Mouse (Mus musculus): ENCODE results near the gene Arhgef28. TPM values are rescaled to one million over a fixed set of nuclear protein-coding genes. Genes with fewer than 3 reads are reported as not detected.

Gene Arhgef28
- polyA plus RNA-seq, 2 experiments: 0.11 to 0.52 TPM

DNA sequence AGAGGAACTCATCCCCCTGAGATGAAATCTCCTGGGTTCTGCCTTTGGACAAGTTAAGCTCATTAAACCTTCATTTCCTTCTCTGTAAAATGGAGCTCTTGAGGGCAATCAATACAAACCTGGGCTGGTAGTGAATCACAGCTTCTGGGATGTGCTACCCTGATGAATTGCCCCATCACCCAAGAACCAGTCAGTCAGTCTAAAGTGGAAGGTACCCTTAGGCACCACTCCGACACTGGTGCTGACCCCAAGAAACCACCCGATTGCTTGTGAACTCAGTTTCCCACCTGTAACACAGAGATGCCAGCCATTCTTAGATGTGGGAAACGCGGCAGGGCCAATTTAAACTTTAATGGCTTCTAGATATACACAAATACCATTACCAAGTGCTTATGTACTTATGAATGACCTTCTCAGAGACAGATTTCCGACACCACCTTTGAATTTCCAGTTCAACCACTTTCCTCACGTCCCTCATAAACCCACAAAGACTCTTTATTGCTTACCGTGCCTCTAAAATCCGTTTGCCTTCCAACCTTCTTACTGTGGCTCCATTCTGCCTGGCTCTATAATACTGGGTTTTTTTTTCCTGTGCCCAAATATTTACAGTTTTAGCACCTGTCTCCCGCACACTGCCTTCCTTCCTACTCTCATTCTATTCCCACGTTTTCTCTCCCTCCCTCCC lies 30.8 kb downstream of the Arhgef28 start:
- no peak for DNase-seq (ENCODE audit: low read depth in 3 of 3, low spot score in 3 of 3)
- no peak for ATAC-seq (ENCODE audit: insufficient read depth)
- no peaks in the 10 kb centered on the region for H3K27me3 ChIP-seq (ENCODE audit: control insufficient read depth, insufficient read depth, low read length)
- no peak overlapping the region for H3K9ac ChIP-seq (replicated peaks)
- 56% methylated on average over 10 of the region's 10 CpGs for WGBS (ENCODE audit: insufficient replicate concordance)
- no peak overlapping the region for H3K4me3 ChIP-seq (ENCODE audit: insufficient read depth in 1 of 2, low read depth in 2 of 2, low read length in 2 of 2)
- TF ChIP-seq EP300 (IDR thresholded peaks at IDR 0.05; ENCODE audit: low read depth): no peak
- TF ChIP-seq CTCF (IDR thresholded peaks at IDR 0.05; ENCODE audit: low read depth): no peak
- no peaks in the 10 kb centered on the region for H3K36me3 ChIP-seq (replicated peaks; ENCODE audit: control insufficient read depth, insufficient read depth, low read depth)
- H3K9me3 ChIP-seq (ENCODE audit: control insufficient read depth, low read length): no peaks in the 10 kb centered on the region
- no peak overlapping the region for H3K27ac ChIP-seq
- H3K4me1 ChIP-seq (replicated peaks; ENCODE audit: control insufficient read depth in 2 of 2, insufficient read depth in 2 of 2, low read length in 1 of 2): no peaks in the 10 kb centered on the region
- H3K4me2 ChIP-seq (ENCODE audit: low read depth): no peak overlapping the region

GRCm38 (mm10) chr13:98173008-98173407 lies 33.2 kb downstream of the Arhgef28 start:
- WGBS (ENCODE audit: insufficient replicate concordance): 60% methylated on average over 6 of the region's 6 CpGs
- ATAC-seq (ENCODE audit: insufficient read depth): no peak
- Histone ChIP-seq H3K4me1 (replicated peaks; ENCODE audit: control insufficient read depth in 2 of 2, insufficient read depth in 2 of 2, low read length in 1 of 2) (no peaks in the 10 kb centered on the region), H3K9me3 (ENCODE audit: control insufficient read depth, low read length) (no peaks in the 10 kb centered on the region), H3K9ac (replicated peaks) (no peak overlapping the region), H3K27ac (no peak overlapping the region), H3K27me3 (ENCODE audit: control insufficient read depth, insufficient read depth, low read length) (no peaks in the 10 kb centered on the region), H3K4me3 (ENCODE audit: insufficient read depth in 1 of 2, low read depth in 2 of 2, low read length in 2 of 2) (no peak overlapping the region), H3K4me2 (ENCODE audit: low read depth) (no peak overlapping the region), H3K36me3 (replicated peaks; ENCODE audit: control insufficient read depth, insufficient read depth, low read depth) (no peaks in the 10 kb centered on the region)
- DNase-seq (ENCODE audit: low read depth in 3 of 3, low spot score in 3 of 3): no peak
- TF ChIP-seq CTCF (IDR thresholded peaks at IDR 0.05; ENCODE audit: low read depth) (no peak), EP300 (IDR thresholded peaks at IDR 0.05; ENCODE audit: low read depth) (no peak)

GRCm38 (mm10) chr13:98172365-98172764 lies 33.9 kb downstream of the Arhgef28 start:
- Histone ChIP-seq H3K9ac (replicated peaks) (no peak overlapping the region), H3K4me2 (ENCODE audit: low read depth) (no peak overlapping the region), H3K4me3 (ENCODE audit: insufficient read depth in 1 of 2, low read depth in 2 of 2, low read length in 2 of 2) (no peak overlapping the region), H3K4me1 (replicated peaks; ENCODE audit: control insufficient read depth in 2 of 2, insufficient read depth in 2 of 2, low read length in 1 of 2) (no peaks in the 10 kb centered on the region), H3K36me3 (replicated peaks; ENCODE audit: control insufficient read depth, insufficient read depth, low read depth) (no peaks in the 10 kb centered on the region), H3K27me3 (ENCODE audit: control insufficient read depth, insufficient read depth, low read length) (no peaks in the 10 kb centered on the region), H3K27ac (no peak overlapping the region), H3K9me3 (ENCODE audit: control insufficient read depth, low read length) (no peaks in the 10 kb centered on the region)
- whole genome bisulfite sequencing (ENCODE audit: insufficient replicate concordance): 73% methylated on average over 11 of the region's 11 CpGs
- DNase-seq (ENCODE audit: low read depth in 3 of 3, low spot score in 3 of 3): no peak
- ATAC-seq (ENCODE audit: insufficient read depth): no peak
- TF ChIP-seq CTCF (IDR thresholded peaks at IDR 0.05; ENCODE audit: low read depth): no peak
- no peak for TF ChIP-seq EP300 (IDR thresholded peaks at IDR 0.05; ENCODE audit: low read depth)

DNA sequence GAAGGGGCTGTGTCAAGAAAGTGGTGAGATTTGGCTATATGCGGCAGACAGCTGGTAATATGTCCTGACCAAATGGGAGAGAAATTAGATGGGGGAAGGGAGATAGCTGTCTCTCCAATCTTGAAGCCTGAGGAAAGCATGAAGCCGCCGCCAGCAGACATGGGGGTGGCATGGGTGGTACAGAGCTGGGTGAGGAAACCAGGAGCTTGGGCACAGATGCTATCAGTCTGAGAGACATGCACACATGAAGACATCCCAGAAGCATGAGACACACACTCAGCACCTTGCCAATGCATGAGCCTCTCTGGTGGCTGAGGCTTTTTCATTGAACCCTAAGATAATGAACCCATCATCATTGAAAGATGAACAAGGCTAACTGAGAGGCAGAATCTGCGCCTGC lies 34.5 kb downstream of the Arhgef28 start:
- TF ChIP-seq EP300 (IDR thresholded peaks at IDR 0.05; ENCODE audit: low read depth) (no peak), CTCF (IDR thresholded peaks at IDR 0.05; ENCODE audit: low read depth) (no peak)
- DNase-seq (ENCODE audit: low read depth in 3 of 3, low spot score in 3 of 3) (no peak), ATAC-seq (ENCODE audit: insufficient read depth) (no peak)
- Histone ChIP-seq H3K4me1 (replicated peaks; ENCODE audit: control insufficient read depth in 2 of 2, insufficient read depth in 2 of 2, low read length in 1 of 2) (no peaks in the 10 kb centered on the region), H3K27ac (no peak overlapping the region), H3K27me3 (ENCODE audit: control insufficient read depth, insufficient read depth, low read length) (no peaks in the 10 kb centered on the region), H3K4me2 (ENCODE audit: low read depth) (no peak overlapping the region), H3K4me3 (ENCODE audit: insufficient read depth in 1 of 2, low read depth in 2 of 2, low read length in 2 of 2) (no peak overlapping the region), H3K36me3 (replicated peaks; ENCODE audit: control insufficient read depth, insufficient read depth, low read depth) (no peaks in the 10 kb centered on the region), H3K9me3 (ENCODE audit: control insufficient read depth, low read length) (no peaks in the 10 kb centered on the region), H3K9ac (replicated peaks) (no peak overlapping the region)
- 71% methylated on average over 4 of the region's 4 CpGs for WGBS (ENCODE audit: insufficient replicate concordance)

DNA sequence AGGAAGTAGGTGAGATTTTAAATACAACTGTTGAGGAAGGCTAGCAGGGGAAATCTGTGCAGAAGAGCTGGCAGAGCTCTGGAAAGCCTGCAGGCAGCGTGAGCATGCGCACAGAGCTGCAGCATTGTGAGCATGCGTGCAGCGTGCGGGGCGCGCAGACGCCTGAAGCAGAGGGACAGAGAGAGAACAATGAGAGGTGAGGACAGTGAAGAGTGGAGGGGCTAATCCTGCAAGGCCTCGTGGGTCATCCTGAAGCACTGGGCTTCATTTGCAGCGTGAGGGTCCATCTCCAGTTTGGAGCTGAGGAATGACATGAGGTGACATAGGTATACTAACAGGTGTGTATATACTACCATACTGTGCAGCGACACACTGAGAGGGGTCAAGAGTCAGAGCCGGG lies 35.0 kb downstream of the Arhgef28 start:
- ATAC-seq (ENCODE audit: insufficient read depth) (no peak), DNase-seq (ENCODE audit: low read depth in 3 of 3, low spot score in 3 of 3) (no peak)
- no peaks in the 10 kb centered on the region for H3K27me3 ChIP-seq (ENCODE audit: control insufficient read depth, insufficient read depth, low read length)
- H3K27ac ChIP-seq: no peak overlapping the region
- no peak overlapping the region for H3K4me3 ChIP-seq (ENCODE audit: insufficient read depth in 1 of 2, low read depth in 2 of 2, low read length in 2 of 2)
- no peaks in the 10 kb centered on the region for H3K4me1 ChIP-seq (replicated peaks; ENCODE audit: control insufficient read depth in 2 of 2, insufficient read depth in 2 of 2, low read length in 1 of 2)
- no peaks in the 10 kb centered on the region for H3K36me3 ChIP-seq (replicated peaks; ENCODE audit: control insufficient read depth, insufficient read depth, low read depth)
- H3K9me3 ChIP-seq (ENCODE audit: control insufficient read depth, low read length): no peaks in the 10 kb centered on the region
- 79% methylated on average over 12 of the region's 12 CpGs for WGBS (ENCODE audit: insufficient replicate concordance)
- TF ChIP-seq CTCF (IDR thresholded peaks at IDR 0.05; ENCODE audit: low read depth) (no peak), EP300 (IDR thresholded peaks at IDR 0.05; ENCODE audit: low read depth) (no peak)
- H3K4me2 ChIP-seq (ENCODE audit: low read depth): no peak overlapping the region
- H3K9ac ChIP-seq (replicated peaks): no peak overlapping the region

Data from liver, embryonic 14.5 days (tissue).